Mouse (Mus musculus): ENCODE results near the gene Rbfox3.
A peak's percentile ranks its signal among the peaks of the same experiment; 100 is the strongest.

The Rbfox3 gene

DNA sequence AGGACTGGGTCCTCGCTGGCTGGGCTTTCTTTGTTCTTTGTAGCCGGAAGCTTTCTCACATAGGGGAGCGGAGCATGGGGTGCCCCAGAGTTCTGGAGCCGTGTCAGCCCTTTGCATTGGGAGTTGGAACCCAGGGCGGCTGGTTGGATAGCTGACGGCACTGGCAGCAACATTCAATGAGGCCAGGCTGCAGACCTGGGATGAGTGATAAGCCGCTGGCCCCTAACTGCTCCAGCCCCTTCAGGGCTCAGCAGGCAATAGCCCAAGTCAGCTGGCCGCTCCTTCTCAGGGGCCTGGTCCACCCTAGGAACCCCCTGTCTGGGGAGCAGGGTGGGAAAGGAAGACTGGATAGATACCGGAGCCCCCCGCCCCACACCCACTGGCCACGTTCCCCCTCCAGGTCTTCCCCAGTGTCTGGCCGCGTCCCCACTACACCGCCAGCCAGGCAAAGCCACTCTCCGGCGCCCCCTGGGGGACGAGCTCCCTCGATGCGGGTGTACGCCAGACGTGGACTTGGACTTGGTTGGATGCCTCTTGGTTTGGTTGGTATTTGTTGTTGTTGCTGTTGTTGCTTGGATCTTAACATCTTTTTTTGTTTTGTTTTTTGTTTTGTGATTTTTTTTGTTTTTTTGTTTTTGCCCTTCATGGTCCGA is 420.7 kb downstream of the Rbfox3 start:
- peak; percentile 57 for DNase-seq

DNA sequence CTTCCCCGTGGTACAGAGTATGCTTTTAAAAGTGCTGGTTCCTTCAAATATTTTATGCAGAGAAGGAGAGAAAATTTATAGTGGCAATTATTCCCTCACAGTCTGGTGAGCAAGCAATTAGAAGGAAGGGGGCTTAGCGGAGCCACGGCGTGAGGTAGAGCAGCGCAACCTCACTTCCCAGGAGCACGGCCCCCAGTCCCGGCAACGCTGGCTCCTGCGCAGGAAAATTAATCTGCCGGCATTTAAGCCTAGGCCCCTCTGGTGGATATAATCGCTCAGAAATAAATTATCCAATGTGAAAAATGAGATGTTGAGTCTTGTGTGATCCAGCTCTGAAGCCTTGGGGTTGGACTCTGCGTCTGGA is 422.5 kb downstream of the Rbfox3 start:
- DNase-seq = no peak

DNA sequence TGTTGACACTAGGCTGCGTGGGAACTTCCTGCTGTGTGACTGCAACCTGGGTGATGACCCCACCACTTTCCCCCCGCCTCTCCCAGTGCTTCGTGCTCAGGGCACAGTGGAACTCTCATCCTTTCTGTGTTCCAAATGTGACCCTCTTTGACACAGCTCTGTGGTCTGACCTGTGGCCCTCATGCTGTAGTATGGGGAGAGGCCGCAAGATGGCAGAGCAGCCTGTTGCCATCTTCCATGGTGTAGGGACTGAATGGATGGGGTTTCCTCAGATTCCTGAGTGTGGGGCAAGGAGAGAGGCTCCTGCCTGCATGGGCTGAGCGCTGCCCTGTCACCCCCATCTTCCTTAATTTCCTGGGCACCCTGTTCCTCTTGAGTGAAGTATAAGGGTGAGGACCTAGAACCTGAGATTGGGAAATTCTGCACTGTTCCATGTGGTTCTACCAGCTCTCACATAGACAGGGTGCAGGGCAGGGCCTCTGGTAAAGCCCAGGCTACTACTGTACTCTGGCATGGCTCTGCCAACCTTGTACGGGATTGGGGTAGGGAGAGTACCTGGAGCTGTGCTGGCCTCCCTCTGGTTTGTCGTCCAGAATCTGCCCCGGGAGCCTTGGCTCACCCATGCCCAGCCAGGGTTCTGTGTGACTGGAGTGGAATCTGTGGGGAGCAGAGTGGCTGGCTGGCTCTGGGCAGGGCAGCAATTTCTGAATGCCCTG is 423.0 kb downstream of the Rbfox3 start:
- peak; percentile 47 for DNase-seq

DNA sequence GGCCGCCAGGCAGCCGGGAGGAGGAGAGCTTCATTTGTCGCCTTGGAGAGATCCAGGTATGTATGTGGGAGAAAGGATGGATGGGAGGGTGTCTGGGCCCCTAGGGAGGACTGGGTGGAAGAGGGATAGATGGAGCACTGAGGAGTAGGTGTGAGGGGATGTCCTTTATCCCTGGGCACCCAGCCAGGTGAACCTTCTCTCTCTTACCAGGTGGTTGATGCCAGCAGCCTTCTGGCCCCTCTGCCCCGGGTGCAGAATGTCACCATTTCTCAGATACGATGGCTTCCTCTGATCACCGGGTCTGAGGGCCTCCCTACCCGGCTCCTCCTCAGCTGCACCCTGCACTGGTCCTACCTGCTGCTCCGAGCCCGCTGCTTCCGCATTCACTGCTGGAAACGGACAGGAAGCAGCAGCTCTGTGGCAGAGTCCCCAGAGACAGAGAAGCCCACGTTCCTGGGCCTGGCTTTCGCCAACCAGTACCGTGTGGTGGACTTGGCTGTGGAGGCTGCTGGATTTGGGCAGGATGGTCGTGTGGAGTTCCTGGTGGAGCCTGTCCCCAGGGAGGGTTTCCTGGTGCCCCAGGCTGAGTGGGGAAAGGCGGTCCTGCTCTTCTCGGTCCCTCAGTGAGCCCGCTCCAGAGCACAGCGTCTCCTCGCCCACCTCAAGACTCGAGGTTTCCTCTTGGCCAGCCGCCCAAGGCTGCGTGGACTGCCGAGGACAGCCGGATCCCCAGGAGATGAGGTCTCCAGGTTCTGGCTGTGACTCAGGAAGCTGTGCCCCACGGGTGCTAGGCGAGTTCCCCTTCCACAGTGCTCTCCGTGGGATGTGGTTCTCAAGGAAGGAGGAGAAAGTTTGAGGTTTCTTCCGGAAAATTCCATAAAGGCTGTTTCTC is 424.3 kb downstream of the Rbfox3 start:
- no peak for DNase-seq

DNA sequence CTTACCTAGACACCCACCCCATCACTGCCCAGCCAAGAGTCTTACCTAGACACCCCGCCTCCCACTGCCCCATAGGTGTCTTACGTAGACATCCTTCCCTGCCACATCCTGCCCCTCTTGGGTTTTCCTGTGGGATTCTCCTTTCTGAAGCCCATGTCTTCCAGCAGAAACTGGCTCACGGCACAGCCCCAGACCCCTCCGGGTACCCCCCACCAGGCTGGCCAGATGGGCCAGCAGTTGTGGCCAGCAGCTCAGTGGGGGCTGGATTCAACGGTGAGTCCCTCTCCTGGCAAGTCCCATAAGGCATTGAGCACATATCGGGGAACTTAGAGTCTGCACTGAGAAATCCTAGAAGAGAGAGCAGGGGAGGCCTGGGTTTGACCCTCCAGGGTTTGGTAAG is 425.1 kb downstream of the Rbfox3 start:
- DNase-seq = no peak

DNA sequence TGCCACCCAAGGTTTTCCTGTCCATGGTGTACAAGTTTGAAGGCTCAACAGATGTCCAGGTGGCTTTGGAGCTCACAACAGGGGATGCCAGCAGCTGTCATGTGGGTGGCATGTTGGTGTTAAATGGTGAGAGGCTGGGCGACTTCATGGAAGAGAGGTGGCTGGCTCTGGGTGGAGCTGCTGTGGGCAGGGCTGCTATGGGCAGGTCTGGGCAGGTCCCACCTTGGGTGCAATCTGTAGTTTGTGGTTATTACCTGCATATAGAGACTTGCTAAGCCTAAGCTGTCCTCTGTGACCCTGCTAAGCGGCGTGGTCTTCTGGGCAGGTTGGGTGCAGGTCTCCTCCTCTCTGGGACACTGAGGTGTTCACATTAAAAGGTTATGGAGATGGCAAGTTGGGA is 425.6 kb downstream of the Rbfox3 start:
- DNase-seq = no peak

DNA sequence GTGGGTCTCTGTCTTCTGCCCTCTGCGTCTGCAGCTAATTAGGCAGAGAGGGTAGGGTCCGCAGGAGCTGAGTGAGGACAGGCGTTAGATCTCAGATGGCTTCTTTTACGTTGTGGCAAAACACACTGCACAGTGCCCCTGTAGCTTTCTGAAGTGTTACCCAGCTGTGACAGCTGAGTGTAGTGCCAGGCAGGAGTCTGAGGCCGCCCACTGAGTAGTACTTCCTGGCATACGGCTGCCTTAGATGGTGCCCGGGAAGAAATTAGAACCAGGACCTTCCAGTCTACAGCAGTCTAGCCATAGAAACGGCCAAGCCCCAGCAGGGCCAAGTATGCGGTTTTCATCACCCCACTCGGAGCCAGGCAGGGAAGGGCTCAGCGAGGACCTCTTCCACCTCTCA is 426.1 kb downstream of the Rbfox3 start:
- DNase-seq = no peak

DNA sequence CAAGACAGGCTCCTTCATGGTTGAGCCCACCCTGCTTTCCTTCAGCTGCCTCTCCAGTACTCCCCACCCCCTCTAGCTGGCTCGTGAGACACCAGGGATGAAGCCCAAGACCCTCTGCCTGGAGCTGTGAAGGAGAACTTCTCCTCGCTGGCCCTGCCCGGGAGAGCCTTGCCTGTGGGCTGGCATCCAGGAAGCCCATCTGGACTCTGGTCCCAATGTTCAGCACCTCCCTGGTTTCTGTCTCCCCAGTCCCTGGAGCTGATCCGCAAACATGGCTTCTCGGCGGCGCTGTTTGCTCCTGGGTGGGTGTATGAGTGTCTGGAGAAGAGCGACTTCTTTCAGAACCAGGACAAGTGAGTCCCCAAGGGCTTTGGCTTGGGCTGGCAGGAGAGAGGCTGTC is 427.2 kb downstream of the Rbfox3 start:
- DNase-seq = peak; percentile 61

GRCm38 (mm10) chr11:118481751-118482150 is 429.6 kb downstream of the Rbfox3 start:
- DNase-seq = no peak

DNA sequence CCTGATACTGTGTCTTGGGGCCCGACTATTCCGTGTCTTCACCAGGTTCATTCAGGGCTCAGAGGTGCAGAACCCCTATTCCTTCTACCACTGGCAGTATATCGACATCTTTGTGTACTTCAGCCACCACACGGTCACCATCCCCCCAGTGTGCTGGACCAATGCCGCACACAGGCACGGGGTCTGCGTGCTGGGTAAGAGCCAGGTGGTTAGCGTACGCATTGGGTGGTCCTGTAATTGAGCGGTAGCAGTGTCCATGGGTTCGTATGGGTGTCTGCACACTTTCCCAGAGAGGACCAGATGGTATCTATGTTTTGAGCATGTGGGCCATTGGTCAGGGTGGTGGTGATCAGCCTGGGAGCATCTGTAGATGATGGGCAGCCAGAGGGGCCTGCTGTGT is 430.2 kb downstream of the Rbfox3 start:
- no peak for DNase-seq

GRCm38 (mm10) chr11:118479776-118480175 is 431.6 kb downstream of the Rbfox3 start:
- no peak for DNase-seq

DNA sequence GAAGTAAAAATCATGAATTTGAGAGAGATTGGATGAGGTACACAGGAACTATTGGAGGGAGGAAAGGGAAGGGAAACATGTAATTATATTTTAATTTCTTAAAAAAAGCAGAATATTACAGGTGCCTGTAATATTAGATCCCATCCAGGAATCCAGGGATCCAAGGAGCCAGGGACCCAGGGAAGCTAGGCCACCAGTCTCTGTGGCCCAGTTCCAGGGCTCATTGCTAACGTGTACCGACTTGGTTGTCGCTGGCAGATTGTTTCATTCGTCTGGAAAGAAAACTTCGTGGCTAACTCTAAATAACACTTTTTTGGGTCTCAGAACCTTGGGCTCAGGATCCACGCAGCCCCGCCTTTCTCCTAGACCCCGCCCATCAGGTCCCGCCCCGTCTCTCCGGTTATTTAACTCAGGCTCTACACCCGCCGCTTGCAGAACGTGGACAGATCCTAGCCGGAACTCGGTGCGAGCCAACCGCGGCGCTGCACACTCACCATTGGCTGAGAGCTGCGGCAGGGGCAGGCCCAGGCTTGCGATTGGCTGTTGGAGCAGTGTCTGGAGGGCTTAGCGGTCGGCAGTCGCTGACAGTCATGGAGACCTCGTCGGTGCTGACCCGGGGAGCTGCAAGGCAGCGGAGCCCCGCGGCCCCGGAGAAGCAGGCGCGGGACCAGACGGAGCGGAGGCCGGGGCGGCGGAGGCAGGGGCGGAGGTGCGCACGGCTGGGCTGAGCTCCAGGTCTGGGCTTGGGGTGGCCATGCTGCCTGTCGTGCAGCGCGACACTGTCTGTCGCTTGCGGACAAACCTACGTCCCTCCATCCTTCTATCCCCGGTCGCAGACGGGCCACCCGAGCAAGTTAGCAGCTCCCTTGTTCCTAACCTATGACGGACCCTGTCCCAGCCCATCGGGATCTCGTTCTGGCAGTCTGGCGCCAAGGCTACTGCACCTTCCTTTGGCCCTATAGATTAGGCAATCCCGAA is 434.7 kb downstream of the Rbfox3 start, which contains the start of gene Engase:
Gene Engase (plus strand): TSS at position 434 of the 978 bp plus-strand sequence.
- peak; percentile 90 for DNase-seq

DNA sequence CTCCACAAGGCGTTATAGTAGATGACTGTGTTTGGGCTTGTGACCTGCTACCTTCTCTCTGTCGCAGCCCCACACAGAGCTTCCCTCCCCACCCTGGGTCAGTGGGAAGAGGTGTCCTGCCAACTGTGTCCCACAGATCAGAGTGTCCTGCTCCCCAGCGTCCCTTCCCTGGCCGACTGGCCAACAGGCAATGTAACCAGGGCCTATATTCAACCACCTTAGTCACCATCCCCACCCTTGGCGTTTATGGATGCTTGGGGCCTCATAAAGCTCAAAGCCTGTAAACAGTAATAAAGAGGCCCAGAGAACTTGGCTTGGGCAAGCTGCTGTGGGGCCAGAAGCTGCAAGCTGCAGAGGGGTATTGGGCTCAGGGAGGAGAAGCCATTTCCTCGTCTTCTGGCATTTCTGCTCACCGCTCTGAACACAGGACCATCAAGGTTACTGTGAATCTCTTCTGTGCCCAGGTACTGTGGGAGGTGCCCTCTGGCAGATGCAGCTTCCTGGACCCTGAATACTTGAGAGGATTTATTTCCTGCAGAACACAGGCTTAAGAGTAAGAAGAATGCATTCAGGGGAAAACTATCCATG is 435.8 kb downstream of the Rbfox3 start:
- no peak for DNase-seq

DNA sequence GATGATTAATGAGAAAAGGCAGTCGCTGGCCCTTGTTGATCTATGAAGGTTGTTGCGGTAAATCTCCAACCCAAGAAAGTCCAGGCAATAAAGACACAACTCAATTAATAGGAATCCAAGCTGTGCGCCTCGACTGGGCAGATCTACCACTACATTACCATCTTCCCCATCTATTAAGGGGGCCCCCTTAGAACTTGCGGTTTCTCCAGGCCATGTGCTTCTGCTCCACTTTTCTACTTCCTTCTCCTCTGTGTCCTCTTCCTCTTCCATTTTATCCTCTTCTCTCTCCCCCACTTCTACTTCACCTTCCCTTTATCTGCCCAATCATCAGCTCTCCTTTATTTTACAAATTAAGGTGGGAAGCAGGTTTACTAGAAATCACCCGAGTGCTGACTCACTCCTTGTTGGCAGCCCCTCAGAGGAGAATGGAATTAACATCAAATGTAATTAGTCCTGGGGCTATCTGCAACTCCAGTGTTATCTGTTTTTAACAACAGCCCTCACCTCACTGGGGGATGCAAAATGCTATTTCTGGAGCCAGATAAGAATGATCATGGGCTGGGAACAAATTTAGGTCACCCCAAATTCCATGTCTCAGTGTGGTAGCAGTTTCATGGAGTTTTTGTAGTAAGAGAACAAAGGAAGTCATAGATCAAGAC is 437.4 kb downstream of the Rbfox3 start:
- DNase-seq = no peak

DNA sequence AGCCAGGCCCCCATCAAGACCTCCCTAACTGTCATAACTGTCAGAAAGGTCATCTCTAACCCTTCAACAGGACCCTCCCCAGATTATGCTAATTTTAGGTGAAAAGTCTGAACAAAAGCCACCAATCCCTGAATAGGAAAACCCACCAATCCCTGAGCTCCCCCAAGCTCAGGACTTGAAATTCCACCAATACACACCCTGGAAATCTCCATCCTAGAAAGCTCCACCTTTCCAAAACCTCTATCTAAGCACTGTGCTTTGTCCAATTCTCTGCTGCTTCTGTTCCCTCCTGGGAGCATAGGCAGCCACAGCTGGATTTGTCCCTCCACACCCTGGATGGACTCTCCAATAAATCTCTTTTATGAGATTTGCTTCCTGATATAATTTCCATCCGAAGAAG is 438.2 kb downstream of the Rbfox3 start:
- no peak for DNase-seq

GRCm38 (mm10) chr11:118471676-118472075 is 439.7 kb downstream of the Rbfox3 start:
- no peak for DNase-seq

GRCm38 (mm10) chr11:118470234-118470966 is 441.0 kb downstream of the Rbfox3 start:
- DNase-seq = no peak

DNA sequence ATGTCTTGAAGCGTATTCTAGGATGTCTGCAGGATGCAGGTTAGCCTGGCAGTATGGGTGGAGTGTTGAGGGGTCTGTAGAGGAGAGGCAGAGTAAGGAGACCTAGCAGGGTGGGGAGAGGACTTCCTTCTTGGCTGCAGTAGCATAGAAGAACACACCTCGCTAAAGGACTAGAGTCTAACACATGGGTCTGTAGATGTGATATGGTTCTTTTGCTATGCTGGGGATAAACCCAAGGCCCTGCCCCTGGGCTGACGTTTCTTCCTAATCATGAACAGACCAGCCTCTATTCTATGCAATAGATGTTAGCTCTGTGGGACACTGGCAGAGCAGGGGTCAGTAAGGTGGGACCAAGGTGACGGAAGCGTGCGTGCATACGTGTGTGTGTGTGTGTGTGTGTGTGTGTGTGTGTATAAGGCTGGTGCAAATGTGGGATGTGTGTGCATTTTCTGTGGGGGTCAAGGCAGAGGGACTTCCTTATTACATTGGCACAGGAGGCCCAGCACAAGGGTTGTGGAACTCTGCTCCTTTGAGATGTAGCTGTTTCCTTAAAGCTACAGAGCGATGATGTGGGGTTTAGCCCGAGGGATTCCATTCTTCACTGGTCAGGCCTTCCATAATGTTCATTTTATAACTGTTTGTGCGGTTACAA is 441.8 kb downstream of the Rbfox3 start:
- no peak for DNase-seq

DNA sequence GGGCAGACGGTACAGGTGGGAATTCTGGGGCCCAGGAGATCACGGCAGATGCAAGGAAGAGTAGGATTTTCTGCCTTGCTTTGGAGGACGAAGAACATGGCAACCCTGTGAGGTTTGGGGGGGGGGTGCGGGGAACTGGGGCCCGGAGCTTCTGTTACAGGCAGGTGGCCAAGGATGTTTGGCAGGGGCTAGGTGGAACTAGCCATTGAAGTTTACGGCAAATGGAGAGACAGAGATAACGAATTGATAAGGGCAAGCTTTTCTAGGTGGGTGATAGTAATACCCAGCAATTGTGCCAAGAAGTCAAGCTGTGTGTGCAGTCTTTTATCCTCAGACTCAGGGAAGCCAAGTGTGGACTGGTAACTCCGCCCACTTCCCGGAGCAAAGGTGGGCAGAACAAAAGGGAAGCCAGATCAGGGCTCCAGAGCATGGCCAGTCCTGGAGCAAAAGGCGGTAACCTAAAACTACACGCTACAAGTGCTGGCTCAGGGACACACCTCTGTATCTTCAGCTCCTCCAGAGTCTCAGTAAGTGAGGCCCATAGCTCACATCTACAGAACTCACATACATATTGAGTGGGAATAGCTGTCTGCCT is 443.9 kb downstream of the Rbfox3 start:
- no peak for DNase-seq

DNA sequence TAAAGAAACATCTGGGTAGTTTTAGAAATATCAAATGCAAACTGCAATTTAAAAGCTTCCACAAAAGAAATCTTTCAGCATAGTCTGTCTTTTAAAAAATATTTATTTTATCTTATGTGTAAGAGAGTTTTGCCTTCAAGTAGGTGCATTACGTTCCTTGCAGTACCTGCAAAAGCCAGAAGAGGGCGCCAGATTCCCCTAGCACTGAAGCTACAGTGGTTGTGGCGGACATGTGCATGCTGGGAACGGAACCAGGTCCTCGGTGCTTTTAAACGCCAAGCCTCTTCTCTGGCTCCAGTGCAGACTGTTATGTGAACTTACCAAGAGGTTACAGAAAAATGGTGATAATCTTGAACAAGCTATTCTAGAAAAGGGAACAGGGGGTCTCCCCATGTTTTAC is 451.1 kb downstream of the Rbfox3 start:
- no peak for DNase-seq
